Mouse (Mus musculus) embryonic fibroblast, embryonic 13.5 days (primary cell): Measurements from ENCODE around the gene Sae1.

Source experiments
- CTCF ChIP-seq: IDR thresholded peaks from 2 replicates; pipeline ENCODE4 v1.5.1; 2011; ENCODE audit warnings: mild to moderate bottlenecking, control low read depth, low read length, moderate library complexity, borderline replicate concordance; ENCODE audit not compliant: insufficient read depth
- POLR2A ChIP-seq: IDR thresholded peaks from 2 replicates; pipeline ENCODE4 v1.6.1; 2011; ENCODE audit warnings: low read depth, mild to moderate bottlenecking, control low read depth, low read length, moderate library complexity

- peak; percentile 26 for TF ChIP-seq POLR2A
- no peak for TF ChIP-seq CTCF
Observed at GRCm38 (mm10) chr7:16310521-16311452, 76.8 kb downstream of the Sae1 start.
